8 mouse cellular contexts compared by ENCODE assay signal in the genomic region with DNA sequence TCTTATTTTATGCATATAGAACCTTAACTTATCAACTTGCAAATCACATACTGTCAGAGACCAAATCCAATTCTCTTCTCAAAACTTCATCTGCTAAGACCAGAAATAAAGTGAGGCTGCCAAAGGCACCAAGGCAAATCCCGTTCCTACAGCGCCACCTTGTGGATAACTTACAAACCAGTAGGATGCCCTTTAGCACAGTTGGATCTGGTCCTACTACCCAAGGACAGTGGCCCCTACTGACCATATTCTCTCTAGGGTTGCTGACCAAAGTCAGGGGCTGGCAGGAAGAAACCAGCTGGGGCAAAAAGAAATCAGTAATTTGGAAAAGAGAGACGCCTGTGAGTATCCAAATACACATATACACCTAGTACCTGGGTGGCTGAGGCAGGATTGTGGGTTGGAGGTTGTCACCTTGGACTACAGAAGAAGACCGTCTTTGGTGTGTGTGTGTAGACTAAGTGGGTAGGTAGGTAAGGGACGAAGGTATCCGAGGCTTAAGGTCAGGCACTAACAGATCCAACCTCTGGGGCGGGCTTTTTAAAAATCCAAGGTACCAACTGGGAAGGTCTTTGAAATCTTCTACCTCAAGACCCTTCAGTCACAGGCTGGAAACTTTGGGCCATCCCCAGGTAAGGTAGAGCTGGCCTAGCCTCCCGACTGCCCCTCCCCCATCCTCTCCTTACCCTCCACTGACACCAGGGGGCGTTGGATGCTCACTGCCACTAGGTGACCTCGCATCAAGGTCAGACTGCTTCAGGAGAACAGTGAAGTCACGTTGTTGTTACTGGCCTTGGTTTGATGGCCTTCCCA. TPM values are rescaled to one million over a fixed set of nuclear protein-coding genes. Genes with fewer than 3 reads are reported as not detected.
DNase-seq lines count a peak whose midpoint lies in the region; ATAC-seq lines count a peak whose summit lies in the region.

No protein-coding gene starts in this region.

- no peak overlapping the region for H3K4me3 ChIP-seq in embryonic facial prominence, embryonic 10.5 days
- no peak overlapping the region for H3K4me3 ChIP-seq in heart, embryonic 12.5 days
- H3K4me3 ChIP-seq in kidney, embryonic 16.5 days (ENCODE audit: low read length) = no peak overlapping the region
- no peak overlapping the region for H3K4me3 ChIP-seq in liver, embryonic 11.5 days (ENCODE audit: low read depth, low read length)
- no peak overlapping the region for H3K4me3 ChIP-seq in neural tube, embryonic 11.5 days (ENCODE audit: low read depth, low read length)

- H3K36me3 ChIP-seq in embryonic facial prominence, embryonic 10.5 days (replicated peaks) = peaks cover 57% of the 10 kb centered on the region
- peaks cover 65% of the 10 kb centered on the region for H3K36me3 ChIP-seq in heart, embryonic 12.5 days
- peaks cover 25% of the 10 kb centered on the region for H3K36me3 ChIP-seq in kidney, embryonic 16.5 days (ENCODE audit: insufficient read depth, low read length)
- H3K36me3 ChIP-seq in liver, embryonic 11.5 days (ENCODE audit: control insufficient read depth, insufficient read depth, low read length) = peaks cover 10% of the 10 kb centered on the region; the same call in 1 of the 2 replicates
- H3K36me3 ChIP-seq in neural tube, embryonic 11.5 days (ENCODE audit: control insufficient read depth, insufficient read depth, low read length) = no peaks in the 10 kb centered on the region

- no peaks in the 10 kb centered on the region for H3K27me3 ChIP-seq in embryonic facial prominence, embryonic 10.5 days (replicated peaks; ENCODE audit: low read depth, poor library complexity, severe bottlenecking)
- no peaks in the 10 kb centered on the region for H3K27me3 ChIP-seq in heart, embryonic 12.5 days (replicated peaks)
- no peaks in the 10 kb centered on the region for H3K27me3 ChIP-seq in kidney, embryonic 16.5 days (ENCODE audit: insufficient read depth, low read length)
- H3K27me3 ChIP-seq in liver, embryonic 11.5 days (replicated peaks; ENCODE audit: control insufficient read depth, insufficient read depth, low read length) = no peaks in the 10 kb centered on the region
- no peaks in the 10 kb centered on the region for H3K27me3 ChIP-seq in neural tube, embryonic 11.5 days (ENCODE audit: control insufficient read depth, insufficient read depth, low read length)

- H3K4me1 ChIP-seq in embryonic facial prominence, embryonic 10.5 days = peaks cover 14% of the 10 kb centered on the region
- peaks cover 34% of the 10 kb centered on the region for H3K4me1 ChIP-seq in heart, embryonic 12.5 days (replicated peaks)
- H3K4me1 ChIP-seq in kidney, embryonic 16.5 days (ENCODE audit: insufficient read depth, low read length) = no peaks in the 10 kb centered on the region
- no peaks in the 10 kb centered on the region for H3K4me1 ChIP-seq in liver, embryonic 11.5 days (replicated peaks; ENCODE audit: control insufficient read depth, insufficient read depth, low read length)
- H3K4me1 ChIP-seq in neural tube, embryonic 11.5 days (ENCODE audit: control insufficient read depth, insufficient read depth, low read length) = no peaks in the 10 kb centered on the region

- no peak overlapping the region for H3K4me2 ChIP-seq in heart, embryonic 12.5 days
- no peak overlapping the region for H3K4me2 ChIP-seq in kidney, embryonic 16.5 days (replicated peaks; ENCODE audit: low read depth, low read length)
- H3K4me2 ChIP-seq in liver, embryonic 11.5 days = no peak overlapping the region
- no peak overlapping the region for H3K4me2 ChIP-seq in neural tube, embryonic 11.5 days (ENCODE audit: low read depth)

- 0 out of 2 replicates have a peak, but pooled peaks have one; percentile 38 for ATAC-seq in heart, embryonic 12.5 days (ENCODE audit: insufficient number of reproducible peaks, low FRiP score)
- peak; percentile 40; the same call in 1 of the 2 replicates for ATAC-seq in kidney, embryonic 16.5 days (ENCODE audit: low FRiP score, low TSS enrichment)
- peak; percentile 54 for ATAC-seq in liver, embryonic 11.5 days (replicated peaks; ENCODE audit: low FRiP score)
- ATAC-seq in neural tube, embryonic 11.5 days (ENCODE audit: insufficient read depth, low FRiP score, low TSS enrichment) = no peak

- peak; percentile 85 for DNase-seq in CD4-positive, CD25-positive, alpha-beta regulatory T cell, adult 2 months (ENCODE audit: low read depth, low spot score)
- DNase-seq in adrenal gland, postnatal 25 days = peak; percentile 64
- DNase-seq in embryonic facial prominence, embryonic 10.5 days (ENCODE audit: low spot score) = peak; percentile 69
- DNase-seq in liver, embryonic 11.5 days (ENCODE audit: low spot score) = no peak
- DNase-seq in neural tube, embryonic 11.5 days (ENCODE audit: low spot score) = peak; percentile 53
- DNase-seq in testis, postnatal 10 days (ENCODE audit: low spot score) = peak; percentile 86

- no peaks in the 10 kb centered on the region for H3K9me3 ChIP-seq in embryonic facial prominence, embryonic 10.5 days
- H3K9me3 ChIP-seq in heart, embryonic 12.5 days (replicated peaks) = no peaks in the 10 kb centered on the region
- H3K9me3 ChIP-seq in kidney, embryonic 16.5 days (ENCODE audit: low read length) = no peaks in the 10 kb centered on the region
- no peaks in the 10 kb centered on the region for H3K9me3 ChIP-seq in liver, embryonic 11.5 days (ENCODE audit: control insufficient read depth, low read length)
- no peaks in the 10 kb centered on the region for H3K9me3 ChIP-seq in neural tube, embryonic 11.5 days (ENCODE audit: control insufficient read depth, low read length)

- H3K9ac ChIP-seq in heart, embryonic 12.5 days = no peak overlapping the region
- no peak overlapping the region for H3K9ac ChIP-seq in kidney, embryonic 16.5 days (replicated peaks; ENCODE audit: low read length)
- H3K9ac ChIP-seq in liver, embryonic 11.5 days (ENCODE audit: low read depth, low read length) = no peak overlapping the region
- no peak overlapping the region for H3K9ac ChIP-seq in neural tube, embryonic 11.5 days (ENCODE audit: low read length)

- H3K27ac ChIP-seq in embryonic facial prominence, embryonic 10.5 days (replicated peaks) = no peak overlapping the region
- H3K27ac ChIP-seq in heart, embryonic 12.5 days (ENCODE audit: poor library complexity, severe bottlenecking) = peak overlapping the region; percentile 5; the same call in 1 of the 2 replicates
- H3K27ac ChIP-seq in kidney, embryonic 16.5 days (ENCODE audit: low read length) = no peak overlapping the region
- no peak overlapping the region for H3K27ac ChIP-seq in liver, embryonic 11.5 days (ENCODE audit: low read depth, low read length)
- H3K27ac ChIP-seq in neural tube, embryonic 11.5 days (ENCODE audit: low read depth, low read length) = no peak overlapping the region

- WGBS in embryonic facial prominence, embryonic 10.5 days = 59% methylated on average over 11 of the region's 11 CpGs
- WGBS in heart, embryonic 12.5 days = 54% methylated on average over 11 of the region's 11 CpGs
- WGBS in kidney, embryonic 16.5 days = 59% methylated on average over 11 of the region's 11 CpGs
- WGBS in liver, embryonic 11.5 days = 60% methylated on average over 11 of the region's 11 CpGs
- 63% methylated on average over 11 of the region's 11 CpGs for WGBS in neural tube, embryonic 11.5 days

RNA-seq across cellular contexts. Expression of a gene that starts 25.9 kb away (rescaled TPM):
- total RNA-seq in adrenal gland, postnatal 25 days (2021) = 400 and 413 TPM in 2 replicates
- polyA plus RNA-seq in embryonic facial prominence, embryonic 10.5 days (2016; fragmentation: Nextera tagmentation; extraction: Ambion mirVana) = 97.1 and 101 TPM in 2 replicates
- 142 and 151 TPM in 2 replicates for polyA plus RNA-seq in heart, embryonic 12.5 days (2016; fragmentation: Nextera tagmentation; extraction: Ambion mirVana)
- polyA plus RNA-seq in kidney, embryonic 16.5 days (2015; fragmentation: Nextera tagmentation; extraction: Ambion mirVana) = 132 and 150 TPM in 2 replicates
- polyA plus RNA-seq in liver, embryonic 11.5 days (2014; fragmentation: Nextera tagmentation; extraction: Ambion mirVana) = 134 TPM in 2 replicates
- polyA plus RNA-seq in neural tube, embryonic 11.5 days (2014; fragmentation: Nextera tagmentation; extraction: Ambion mirVana) = 74.6 and 77.6 TPM in 2 replicates

RNA-seq across cellular contexts. Expression of a gene that starts 57.1 kb away (rescaled TPM):
- total RNA-seq in adrenal gland, postnatal 25 days (2021) = 20.8 and 24.4 TPM in 2 replicates
- polyA plus RNA-seq in embryonic facial prominence, embryonic 10.5 days (2016; fragmentation: Nextera tagmentation; extraction: Ambion mirVana) = 0.69 and 1.5 TPM in 2 replicates
- polyA plus RNA-seq in heart, embryonic 12.5 days (2016; fragmentation: Nextera tagmentation; extraction: Ambion mirVana) = 8.2 and 8.5 TPM in 2 replicates
- polyA plus RNA-seq in kidney, embryonic 16.5 days (2015; fragmentation: Nextera tagmentation; extraction: Ambion mirVana) = 3.9 and 4.3 TPM in 2 replicates
- polyA plus RNA-seq in liver, embryonic 11.5 days (2014; fragmentation: Nextera tagmentation; extraction: Ambion mirVana) = 0.69 and 0.83 TPM in 2 replicates
- polyA plus RNA-seq in neural tube, embryonic 11.5 days (2014; fragmentation: Nextera tagmentation; extraction: Ambion mirVana) = 2.2 and 2.3 TPM in 2 replicates
